Mouse (Mus musculus) gastrocnemius, postnatal 4 days (tissue): ENCODE measurements around the gene Filip1l. TPM values are rescaled to one million over a fixed set of nuclear protein-coding genes. Genes with fewer than 3 reads are reported as not detected.

ENCODE experiments used
- DNase-seq, 2 experiments: peaks; one replicate each; pipeline ENCODE4 v3.0.0; 2021 to 2022; ENCODE audit warnings: low spot score in 2 of 2, mixed read lengths in 2 of 2
- total RNA-seq, 2 experiments: library from RNA; stranded (reverse); gene quantifications; 2 replicates each; pipeline ENCODE4 v1.2.3; 2021

Gene Filip1l
- total RNA-seq, 2 experiments from 2014 or later, result 55.5 to 76.5 TPM

DNA sequence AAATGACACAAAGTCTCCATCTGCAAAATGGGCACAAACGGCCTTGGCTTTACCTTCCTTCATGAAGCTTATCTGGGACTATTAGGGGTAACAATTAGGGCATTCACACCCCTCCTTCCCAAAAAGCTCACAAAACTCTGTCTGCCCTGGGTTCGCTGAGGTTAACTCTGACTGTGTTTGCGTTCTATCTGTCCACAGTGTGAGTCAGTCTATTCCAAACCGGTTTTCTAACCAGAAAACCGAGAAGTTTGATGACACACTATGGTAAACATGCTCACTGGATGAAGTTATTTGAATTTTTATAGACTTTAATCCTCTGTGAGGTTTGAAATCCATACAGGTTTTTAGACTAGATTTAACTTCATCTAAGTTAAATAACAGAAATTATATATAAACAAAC is 172.2 kb downstream of the Filip1l start:
- no peak for DNase-seq

GRCm38 (mm10) chr16:57525476-57525875 is 172.6 kb downstream of the Filip1l start:
- DNase-seq, result no peak

- no peak for DNase-seq
Observed at GRCm38 (mm10) chr16:57526893-57527292, 174.0 kb downstream of the Filip1l start.

- no peak for DNase-seq
Observed at GRCm38 (mm10) chr16:57528457-57528856, 175.6 kb downstream of the Filip1l start.

DNA sequence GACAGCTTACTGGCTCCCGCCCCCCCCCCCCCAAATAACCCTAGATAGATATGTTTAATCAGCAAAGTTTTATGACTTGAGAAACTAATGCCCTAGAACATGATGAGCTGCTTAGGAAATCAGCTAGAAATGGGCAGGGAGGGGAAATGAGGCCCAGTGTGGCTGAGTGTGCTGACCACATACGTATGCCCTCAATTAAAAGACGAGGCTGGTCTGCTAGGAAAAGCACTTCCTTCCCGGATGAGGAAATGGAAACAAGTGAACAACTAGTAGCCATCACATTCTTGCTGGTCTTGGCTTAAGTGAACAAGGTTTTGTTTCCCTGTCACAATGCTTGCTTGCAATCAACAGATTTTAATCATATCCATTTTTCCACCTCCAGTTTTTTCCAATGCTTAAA is 177.7 kb downstream of the Filip1l start:
- no peak for DNase-seq

DNA sequence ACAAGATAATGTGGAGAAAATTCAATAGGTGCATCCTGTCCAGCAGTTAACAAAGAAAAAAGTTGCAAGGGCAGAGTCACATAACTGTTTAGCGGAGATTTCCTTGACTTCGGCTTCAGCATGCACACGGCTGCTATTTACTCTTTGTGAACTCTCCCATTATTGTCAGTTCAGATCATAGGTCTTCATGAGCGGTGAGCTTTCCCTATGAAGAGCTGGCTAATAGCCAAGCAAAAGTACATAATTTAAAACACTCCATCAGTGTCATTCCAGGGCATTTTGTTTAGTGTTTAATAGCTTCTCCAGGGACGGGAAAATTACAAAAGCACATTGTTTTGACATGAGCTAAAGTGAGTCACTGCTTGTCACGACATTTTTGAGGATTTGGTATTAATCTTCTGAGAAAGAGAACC is 179.2 kb downstream of the Filip1l start:
- no peak for DNase-seq

GRCm38 (mm10) chr16:57534365-57534764 is 181.5 kb downstream of the Filip1l start:
- no peak for DNase-seq

- DNase-seq, result no peak
Observed at GRCm38 (mm10) chr16:57534811-57535210, 181.9 kb downstream of the Filip1l start.

GRCm38 (mm10) chr16:57536511-57536910 is 183.6 kb downstream of the Filip1l start:
- no peak for DNase-seq

GRCm38 (mm10) chr16:57543243-57543642 is 190.3 kb downstream of the Filip1l start:
- no peak for DNase-seq

DNA sequence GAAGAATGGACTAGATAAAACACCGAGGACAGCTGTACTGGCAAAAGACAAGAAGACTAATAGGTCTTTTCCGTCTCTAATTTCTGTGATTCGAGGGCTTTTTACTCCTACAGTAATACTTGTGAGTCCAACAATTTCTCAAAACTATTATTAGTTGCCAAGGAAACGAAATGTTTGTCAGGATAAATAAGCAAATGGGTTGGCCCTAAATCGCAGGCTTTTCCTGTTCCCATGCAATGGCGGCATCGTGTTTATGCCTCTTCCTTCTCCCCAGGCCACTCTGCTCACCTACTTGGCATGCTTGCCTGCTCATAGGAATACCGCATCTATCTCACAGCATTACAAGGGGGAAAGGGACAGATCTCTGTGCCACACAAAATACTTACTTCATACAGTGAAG is 191.5 kb downstream of the Filip1l start:
- no peak for DNase-seq

DNA sequence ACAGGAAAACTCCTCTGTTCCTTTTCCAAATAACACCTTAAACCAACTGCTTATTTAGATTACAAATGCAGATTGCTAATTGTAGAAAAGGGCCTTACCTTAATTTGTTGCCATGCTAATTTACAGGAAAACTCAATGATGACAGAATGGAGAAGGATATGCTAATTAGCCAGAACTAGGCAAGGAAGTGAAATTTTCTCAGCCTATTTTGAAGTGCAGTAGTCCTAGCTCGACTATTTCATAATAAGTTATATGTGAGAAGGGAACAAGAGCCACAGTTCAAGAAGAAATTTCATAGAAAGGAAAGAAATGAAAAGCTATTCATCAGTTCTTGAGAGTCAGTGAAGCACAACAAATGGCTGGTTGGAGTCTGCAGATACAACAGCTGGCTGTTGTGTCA is 193.5 kb downstream of the Filip1l start:
- DNase-seq, result no peak

GRCm38 (mm10) chr16:57548608-57549007 is 195.7 kb downstream of the Filip1l start:
- no peak for DNase-seq

DNA sequence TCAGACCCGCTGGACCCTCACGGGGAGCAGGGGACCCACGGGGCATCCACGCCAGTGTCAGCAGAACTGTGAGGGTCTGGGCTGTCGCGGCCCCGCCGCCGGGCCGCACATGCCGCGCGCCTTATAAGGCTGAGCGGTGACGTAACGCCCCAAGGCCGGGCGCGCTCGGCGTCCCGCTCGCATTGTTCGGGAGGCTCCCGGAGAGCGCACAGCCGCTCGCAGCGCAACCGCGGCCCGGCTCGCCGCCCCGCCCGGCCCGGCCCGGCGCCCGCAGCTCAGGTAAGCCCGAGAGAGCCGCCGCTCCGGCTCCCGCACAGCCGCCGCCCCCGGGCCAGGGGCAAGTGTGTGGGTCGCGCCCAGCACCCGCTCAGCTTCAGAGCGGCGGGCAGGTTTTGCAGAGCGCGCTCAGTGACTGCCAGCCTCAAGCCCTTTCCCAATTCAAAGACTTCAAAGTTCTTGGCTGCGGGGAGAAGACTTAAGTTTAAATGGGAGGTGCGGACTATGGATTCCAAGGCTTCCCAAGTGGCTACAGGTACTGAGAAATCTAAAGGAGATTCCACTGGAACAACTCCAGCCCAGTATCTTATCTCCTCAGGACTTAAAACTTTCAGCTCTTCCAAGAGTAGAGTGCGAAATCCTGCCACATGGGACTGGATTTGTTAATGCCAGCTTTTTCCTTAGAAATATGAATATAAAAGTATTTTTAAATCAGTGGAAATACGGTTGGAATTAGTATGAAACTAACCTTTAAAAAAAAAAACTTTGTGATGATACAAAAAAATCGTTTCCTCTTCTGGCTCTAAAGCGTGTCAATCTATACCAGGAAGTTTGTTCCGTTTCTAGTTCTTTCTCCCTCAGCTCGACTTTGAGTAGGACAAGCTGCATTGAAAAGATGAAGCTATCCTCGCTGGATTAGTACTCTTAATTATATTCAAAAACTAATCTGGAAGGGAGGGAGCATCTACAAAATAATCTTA is 196.5 kb downstream of the Filip1l start:
- peak; percentile 66 to 82 for DNase-seq

DNA sequence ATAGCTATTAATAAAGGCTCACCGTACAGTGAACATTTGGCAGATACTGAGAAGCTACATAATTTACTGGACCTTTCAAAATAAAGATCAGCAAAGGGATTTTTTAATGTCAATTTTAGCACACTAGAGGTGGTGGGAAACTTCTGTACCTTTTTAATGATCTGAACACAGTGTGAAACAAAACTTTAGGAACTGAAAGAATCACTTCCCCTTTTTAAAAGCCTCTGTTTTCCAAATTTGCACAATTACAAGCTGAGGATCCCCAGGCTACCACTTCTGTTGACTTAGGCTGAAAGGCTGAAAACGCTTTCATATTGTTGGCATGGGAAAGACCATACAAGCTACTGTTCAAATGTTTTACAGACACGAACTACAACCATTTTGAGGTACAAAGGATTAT is 197.2 kb downstream of the Filip1l start:
- no peak for DNase-seq

GRCm38 (mm10) chr16:57550817-57551216 is 197.9 kb downstream of the Filip1l start:
- DNase-seq, result no peak

DNA sequence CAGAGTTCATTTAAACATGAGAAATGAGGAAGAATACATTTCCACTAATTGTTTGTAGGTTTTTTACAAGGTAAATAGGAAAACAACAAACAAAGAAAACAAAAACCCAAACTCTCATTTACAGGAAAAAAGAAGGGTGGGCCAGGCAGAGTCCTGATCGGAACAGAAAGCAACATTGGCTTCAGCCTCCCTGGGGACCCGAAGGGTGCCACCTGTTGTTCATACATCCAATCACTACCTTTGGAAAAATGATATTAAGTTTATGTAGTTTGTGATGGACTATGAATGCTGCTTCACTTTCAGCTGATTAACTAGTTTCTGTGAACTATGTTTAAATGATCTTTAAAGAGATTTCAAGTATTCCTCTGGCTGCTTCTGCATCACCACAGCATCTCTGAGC is 198.7 kb downstream of the Filip1l start:
- no peak for DNase-seq

DNA sequence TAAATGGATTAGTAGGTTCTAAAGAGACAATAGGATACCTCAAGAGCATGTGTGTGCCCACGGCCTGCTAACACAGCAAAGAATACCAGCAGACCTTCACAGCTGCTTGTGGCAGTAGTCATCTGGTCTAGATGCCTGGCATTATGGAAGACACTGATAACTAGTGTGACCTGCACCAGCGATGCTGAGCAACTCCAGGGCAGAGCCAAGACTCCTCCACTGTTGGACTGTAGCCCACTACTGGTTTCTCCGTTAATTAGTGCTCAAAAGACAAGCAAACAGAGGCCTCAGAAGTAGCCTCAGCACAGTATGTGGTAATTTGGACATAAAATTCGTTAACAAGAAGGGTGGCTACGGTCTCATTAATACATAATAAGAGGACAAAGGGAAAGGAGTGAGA is 199.8 kb downstream of the Filip1l start:
- DNase-seq, result no peak

DNA sequence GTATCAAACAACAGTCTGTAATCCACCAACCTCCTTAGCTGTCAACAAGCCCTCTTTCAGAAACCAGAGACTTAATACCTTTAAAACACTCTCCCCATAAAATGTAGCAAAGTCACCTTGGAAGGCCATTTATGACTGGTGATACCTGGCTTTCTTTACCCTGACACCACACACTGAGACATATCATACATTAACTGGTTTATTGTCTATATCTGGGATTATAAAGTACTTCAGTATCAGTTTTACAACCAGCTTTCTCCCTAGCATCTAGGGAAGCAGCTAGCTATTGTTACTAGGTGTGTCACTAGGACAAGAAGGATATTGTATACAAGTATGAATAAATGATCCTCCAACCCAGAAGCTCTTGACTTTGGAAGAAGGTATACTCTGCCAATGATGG is 200.3 kb downstream of the Filip1l start:
- no peak for DNase-seq

GRCm38 (mm10) chr16:57554886-57555400 is 202.1 kb downstream of the Filip1l start:
- no peak for DNase-seq

DNA sequence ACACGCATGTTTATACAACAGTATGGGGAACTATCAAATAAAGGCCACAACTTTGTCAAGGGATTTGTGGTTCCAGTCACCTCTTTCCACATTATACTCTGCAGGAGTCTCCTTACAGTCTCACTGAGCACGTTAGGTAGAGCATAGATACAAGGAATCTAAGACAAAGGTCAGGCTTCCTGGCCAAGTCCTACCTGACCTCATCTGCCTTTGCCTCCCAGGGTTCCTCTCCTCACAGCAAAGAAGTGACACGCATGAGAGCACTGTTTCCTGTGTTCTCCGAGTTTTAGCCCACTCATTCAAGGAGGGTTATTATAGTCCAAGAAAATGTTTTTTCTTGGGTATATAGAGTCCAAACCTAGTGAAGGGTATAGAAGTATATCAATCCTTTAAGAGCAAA is 202.8 kb downstream of the Filip1l start:
- DNase-seq, result no peak

DNA sequence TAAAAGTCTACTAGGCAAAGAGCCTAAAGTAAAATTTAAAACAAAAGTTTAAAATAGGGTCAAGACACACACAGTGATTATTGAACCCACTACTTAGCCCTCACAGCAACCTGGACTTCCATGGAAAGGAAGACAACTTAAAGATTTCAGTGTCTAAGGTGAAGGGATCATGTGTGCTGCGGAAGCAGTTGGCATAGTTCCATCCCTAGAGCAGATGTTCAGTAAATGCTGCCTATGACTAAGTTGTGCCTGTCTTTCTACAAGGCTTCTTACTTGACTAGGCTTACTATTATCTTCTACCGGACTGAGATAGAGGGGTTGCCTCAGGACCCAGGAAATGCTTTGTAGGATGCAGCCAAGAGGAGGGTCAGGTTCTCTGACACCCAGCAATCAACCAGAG is 203.4 kb downstream of the Filip1l start:
- no peak for DNase-seq

DNA sequence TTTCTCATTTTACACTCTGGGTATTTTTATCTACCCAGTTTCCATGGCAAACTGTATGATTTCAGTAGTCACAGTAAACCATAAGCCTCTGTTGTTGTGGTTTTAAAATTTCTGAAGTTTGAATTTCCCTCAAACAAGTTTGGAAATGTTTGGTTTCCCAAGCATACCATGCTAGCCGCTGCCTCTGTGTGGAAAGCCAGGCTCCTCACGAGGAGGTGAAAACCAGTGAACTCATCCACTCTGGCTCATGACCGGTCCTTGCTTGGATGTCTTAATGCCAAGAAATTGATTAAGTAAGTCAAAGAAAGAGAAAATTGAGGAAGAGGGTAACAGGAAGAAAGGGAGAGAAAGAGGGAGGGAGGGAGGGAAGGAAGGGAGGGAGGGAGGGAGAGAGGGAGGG is 205.4 kb downstream of the Filip1l start:
- no peak for DNase-seq
